Mouse (Mus musculus) left cerebral cortex, postnatal 25 days (tissue): ENCODE data around the gene Gtpbp8. TPM values are rescaled to one million over a fixed set of nuclear protein-coding genes. Genes with fewer than 3 reads are reported as not detected.

Experiments
- DNase-seq, 2 experiments: peaks; one replicate each; pipeline ENCODE4 v3.0.0; 2022; ENCODE audit warnings: low spot score in 2 of 2, mixed read lengths in 1 of 2
- intact Hi-C: fragments of 180-260 bp; cut with DNase I; formaldehyde crosslinking; loops from one replicate; pipeline ENCODE4 v1.15.1; 2025
- total RNA-seq, 2 experiments: library from RNA; stranded (reverse); gene quantifications; 2 replicates each; pipeline ENCODE4 v1.2.3; 2021

Gene Gtpbp8
- total RNA-seq, 2 experiments from 2014 or later = 23.9 to 25.3 TPM

DNA sequence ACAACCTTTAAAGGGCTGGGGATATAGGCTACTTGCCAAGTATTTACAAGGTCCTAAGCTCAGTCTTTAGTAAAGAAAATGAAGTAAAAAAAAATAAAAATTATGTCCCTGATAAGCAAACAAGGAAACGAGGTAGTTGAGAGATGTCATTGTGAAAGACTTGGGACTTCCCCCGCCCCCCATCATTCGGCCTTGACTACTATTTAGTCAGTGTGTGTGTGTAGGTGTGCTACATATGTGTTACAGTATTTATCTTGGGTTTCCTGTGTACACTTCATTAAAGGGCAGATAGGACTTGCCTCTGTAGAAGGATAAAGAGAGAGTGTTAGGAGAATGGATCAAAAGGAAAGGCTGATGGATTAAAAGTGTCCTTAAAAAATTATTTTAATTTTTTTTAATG, 12.1 kb downstream of the Gtpbp8 start:
- intact Hi-C loops = no loop called here
- DNase-seq = no peak

- no peak for DNase-seq
- intact Hi-C loops = loop anchor here (10.0 kb wide), 1 partner anchor 367 kb away; the partner anchor contains the start of gene Ccdc80
Measured at GRCm38 (mm10) chr16:44727525-44727924, 18.6 kb downstream of the Gtpbp8 start.

DNA sequence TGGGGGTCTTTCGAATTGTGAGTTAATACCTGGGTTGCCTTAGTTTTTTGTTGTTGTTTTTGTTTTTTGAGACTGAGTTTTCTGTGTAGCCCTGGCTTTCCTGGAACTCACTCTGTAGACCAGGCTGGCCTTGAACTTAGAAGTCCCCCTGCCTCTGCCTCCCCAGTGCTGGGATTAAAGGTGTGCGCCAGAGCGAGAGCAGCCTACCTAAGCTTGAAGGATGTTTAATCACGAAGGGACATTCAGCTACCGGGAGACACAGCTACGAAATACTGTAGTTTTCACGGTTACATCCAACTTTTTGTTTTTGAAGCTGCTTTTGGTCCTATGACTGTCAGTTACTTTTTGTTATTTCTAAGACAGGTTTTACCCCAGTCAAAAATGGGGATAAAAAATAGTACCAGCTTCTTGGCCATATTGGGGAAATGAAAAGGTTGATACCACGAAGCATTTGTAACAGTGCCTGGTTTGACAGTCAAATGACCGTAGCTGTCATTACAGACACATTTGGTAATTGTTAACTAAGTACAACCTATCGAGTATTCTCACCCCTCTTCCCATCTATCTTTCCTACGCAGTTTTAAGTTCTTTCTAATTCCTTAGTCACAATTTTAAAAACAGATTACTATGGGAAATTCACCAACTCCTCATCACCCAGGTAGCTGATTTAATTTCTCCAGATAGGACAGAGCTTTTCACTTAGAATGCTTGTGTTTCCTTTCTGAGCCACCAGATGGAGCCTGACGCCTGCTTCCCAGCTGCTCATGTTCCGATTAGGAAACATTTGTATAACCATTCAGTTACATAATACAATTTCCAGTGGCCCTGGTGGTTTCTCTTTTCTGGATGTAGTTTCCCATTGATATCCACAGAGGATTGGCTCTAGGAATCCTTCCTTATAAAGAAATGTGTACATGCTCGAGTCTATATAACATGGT, 20.6 kb downstream of the Gtpbp8 start:
- intact Hi-C loops = loop anchor here (10.0 kb wide), 1 partner anchor 369 kb away; the partner anchor contains the start of gene Ccdc80
- DNase-seq = peak; percentile 87 to 95

DNA sequence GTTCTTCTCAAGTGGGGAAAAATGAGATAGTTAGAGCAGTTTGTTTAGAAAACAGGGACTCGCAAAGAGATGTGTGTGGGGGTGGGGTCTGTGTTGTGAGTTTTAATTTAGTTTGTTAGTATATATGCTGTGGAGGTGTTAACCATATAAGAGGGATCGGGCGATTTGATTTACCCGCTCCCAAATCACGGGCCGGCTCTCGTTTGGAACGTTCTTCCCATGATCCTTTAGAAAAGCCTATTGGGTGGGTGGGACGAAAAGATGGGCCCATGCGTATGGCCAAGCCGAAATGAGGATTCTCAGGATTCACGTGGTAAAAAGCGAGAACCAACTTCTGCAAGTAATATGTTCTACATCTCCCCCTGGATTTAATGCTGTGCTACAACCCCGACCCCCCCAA, 21.3 kb downstream of the Gtpbp8 start:
- DNase-seq = peak in 1 of 2 experiments; percentile 70

DNA sequence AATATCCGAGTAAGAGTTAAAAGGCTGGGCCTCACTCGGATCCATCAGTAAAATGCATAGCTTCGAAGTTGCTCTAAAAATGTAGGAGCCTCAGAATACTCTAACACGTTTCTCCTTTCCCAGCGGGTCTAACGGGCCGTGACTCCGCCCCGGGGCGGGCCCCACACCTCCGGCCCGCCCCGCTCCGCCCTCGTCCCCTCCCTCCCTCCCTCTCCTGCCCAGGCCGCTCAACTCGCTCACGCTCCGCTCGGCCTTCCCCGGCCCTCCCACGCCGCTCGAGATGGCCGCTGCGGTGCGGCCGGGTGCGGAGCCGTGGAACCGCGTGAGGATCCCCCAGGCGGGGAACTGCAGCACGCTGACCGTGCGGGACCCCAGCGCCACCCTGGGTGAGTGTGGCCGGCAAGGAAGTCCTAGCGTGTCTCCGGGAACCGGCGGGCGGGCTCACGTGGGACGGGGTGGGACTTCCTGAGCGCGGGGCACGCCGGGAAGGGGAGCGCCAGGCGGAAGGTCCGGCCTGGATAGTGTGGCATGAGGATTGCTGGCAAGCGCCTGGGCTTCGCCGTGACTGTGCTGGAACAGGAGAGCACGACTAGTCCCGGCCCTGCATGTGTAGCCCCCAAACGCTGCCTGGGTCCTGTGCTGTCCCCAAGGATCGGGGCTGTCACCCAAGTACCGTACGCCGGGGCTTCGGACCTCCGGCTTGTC, 21.9 kb downstream of the Gtpbp8 start, which contains the start of gene Nepro:
Gene Nepro, plus strand, starts transcription at position 219 of the 705 bp plus-strand sequence.
- intact Hi-C loops = loop anchor here (10.0 kb wide), 1 partner anchor 371 kb away; the partner anchor contains the start of gene Ccdc80
- peak; percentile 96 to 97 for DNase-seq

More for the DNA sequence above, 21.3 kb downstream of the Gtpbp8 start:
- intact Hi-C loops = loop anchor here (10.0 kb wide), 1 partner anchor 370 kb away; the partner anchor contains the start of gene Ccdc80

DNA sequence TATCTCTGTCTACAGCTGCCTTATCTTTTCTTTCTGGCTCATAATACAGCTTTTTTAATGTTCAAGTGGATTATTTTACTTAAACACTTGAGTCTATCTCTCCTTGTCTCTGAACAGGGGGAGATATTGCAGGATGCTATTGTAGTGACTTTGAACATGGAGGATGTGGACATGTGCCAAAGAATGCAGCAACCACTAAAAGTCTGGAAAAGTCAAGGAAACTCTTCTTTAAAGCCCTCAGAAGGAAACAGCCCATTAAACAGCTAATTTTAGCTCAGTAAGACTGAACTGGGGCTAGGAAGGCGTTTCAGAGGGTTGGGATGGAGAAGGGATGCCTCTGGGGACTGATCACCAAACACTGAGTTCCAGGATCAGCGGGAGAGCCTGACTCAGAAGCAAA, 23.5 kb downstream of the Gtpbp8 start:
- intact Hi-C loops = loop anchor here (10.0 kb wide), 1 partner anchor 372 kb away; the partner anchor contains the start of gene Ccdc80
- DNase-seq = no peak

GRCm38 (mm10) chr16:44720518-44720917, 25.6 kb downstream of the Gtpbp8 start:
- DNase-seq = no peak
- intact Hi-C loops = loop anchor here (10.0 kb wide), 1 partner anchor 374 kb away; the partner anchor contains the start of gene Ccdc80

DNA sequence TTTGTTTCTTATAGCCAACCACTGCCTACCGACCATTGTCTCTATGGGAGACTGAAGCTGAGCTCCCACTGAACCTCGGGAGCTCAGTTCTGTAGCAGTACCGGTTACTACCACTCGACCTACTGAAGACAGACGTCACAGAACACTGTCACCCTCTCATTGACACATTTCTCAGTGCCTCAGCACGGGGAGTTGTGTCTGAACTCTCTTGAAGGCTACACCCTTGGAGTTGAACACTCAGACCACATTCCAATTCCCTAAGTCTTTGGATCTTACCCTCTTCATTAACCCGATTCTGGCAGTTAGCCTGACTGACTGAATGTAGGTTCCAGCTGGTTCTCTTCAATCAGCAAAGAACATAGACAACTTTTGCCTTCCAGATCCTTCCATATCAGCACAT, 26.8 kb downstream of the Gtpbp8 start:
- intact Hi-C loops = loop anchor here (10.0 kb wide), 2 partner anchors 235 to 295 kb away; no protein-coding TSS in a partner anchor
- DNase-seq = no peak

DNA sequence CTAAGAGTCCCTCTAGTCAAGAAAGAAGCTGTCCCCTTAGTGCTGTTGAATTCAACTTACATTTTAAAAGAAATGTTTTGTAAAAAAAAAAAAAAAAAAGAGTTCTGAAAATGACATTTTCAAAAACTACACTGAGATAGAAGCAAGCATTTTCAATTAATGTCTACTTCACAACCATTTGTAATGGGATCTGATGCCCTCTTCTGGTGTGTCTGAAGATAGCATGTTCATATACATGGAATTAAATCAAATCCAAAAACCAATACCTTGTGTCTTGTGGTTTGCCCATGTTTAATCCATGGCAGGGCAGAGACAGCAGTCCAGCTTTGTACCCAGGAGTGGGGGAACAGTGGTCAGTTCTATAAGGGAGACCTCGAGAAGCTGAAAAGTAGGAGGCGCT, 28.3 kb downstream of the Gtpbp8 start:
- no peak for DNase-seq
- intact Hi-C loops = loop anchor here (10.0 kb wide), 2 partner anchors 233 to 293 kb away; no protein-coding TSS in a partner anchor

DNA sequence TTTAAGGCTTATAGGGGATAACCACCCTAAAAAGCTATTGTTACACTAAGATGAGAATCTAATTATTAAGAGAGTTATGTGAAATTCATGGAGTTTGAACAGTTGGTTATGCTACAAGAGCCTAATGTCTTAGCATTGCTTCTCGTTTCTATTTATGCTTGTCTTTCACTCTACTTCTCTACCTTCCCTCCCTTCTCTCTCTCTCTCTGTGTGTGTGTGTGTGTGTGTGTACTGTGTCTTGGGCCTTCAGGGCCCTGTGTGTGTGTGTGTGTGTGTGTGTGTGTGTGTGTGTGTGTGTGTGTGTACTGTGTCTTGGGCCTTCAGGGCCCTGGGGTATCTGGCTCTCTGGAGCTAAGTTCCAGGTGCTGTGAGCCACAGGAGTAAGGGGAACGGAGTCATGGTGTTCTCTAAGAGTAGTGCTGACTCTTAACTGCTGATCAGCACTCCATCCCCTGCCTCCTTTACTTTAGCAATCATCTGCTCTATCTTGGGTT, 29.0 kb downstream of the Gtpbp8 start:
- intact Hi-C loops = loop anchor here (10.0 kb wide), 2 partner anchors 232 to 292 kb away; no protein-coding TSS in a partner anchor
- DNase-seq = no peak

GRCm38 (mm10) chr16:44716305-44717140, 29.6 kb downstream of the Gtpbp8 start:
- peak in 1 of 2 experiments; percentile 65 for DNase-seq
- intact Hi-C loops = loop anchor here (10.0 kb wide), 2 partner anchors 232 to 292 kb away; no protein-coding TSS in a partner anchor

GRCm38 (mm10) chr16:44703458-44703857, 42.7 kb downstream of the Gtpbp8 start:
- no peak for DNase-seq
- intact Hi-C loops = no loop called here

DNA sequence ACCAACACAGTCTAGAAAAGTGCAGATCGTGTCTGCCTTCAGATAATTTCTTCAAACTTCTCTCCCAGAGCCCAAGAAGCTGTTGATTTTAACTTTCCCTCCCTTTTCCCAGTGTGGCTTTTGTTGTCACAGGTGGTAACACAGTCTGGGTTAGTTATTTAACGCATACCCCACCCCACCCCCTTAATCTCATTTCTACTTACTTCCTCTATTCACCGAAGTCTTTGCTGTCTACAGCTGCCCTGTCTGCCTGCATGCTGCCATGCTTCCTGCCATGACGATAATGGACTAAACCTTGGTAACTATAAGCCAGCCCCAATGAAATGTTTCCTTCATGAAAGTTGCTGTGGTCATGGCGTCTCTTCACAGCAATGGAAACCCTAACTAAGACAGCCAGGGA, 43.9 kb downstream of the Gtpbp8 start:
- no peak for DNase-seq
- intact Hi-C loops = no loop called here

DNA sequence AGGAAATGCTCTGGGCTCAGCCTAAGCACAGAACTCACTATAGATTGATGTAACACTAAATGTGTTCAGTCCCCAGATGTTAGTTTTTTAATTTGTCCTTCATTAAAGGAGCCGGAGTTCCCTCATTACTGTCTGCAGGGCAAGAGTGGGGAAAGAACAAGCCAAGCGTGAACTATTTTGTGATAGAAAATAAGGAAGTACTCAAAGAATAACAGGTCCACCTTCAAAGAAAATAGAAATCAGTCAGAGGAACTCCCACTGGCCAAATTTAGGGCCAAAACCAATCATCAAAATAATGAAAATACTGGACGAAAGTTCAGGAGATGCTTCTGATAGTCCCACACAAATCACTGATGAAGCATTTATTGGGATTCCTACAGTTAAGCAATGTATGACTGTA, 45.0 kb downstream of the Gtpbp8 start:
- no peak for DNase-seq
- intact Hi-C loops = no loop called here

GRCm38 (mm10) chr16:44697473-44698205, 48.5 kb downstream of the Gtpbp8 start:
- no peak for DNase-seq
- intact Hi-C loops = no loop called here

DNA sequence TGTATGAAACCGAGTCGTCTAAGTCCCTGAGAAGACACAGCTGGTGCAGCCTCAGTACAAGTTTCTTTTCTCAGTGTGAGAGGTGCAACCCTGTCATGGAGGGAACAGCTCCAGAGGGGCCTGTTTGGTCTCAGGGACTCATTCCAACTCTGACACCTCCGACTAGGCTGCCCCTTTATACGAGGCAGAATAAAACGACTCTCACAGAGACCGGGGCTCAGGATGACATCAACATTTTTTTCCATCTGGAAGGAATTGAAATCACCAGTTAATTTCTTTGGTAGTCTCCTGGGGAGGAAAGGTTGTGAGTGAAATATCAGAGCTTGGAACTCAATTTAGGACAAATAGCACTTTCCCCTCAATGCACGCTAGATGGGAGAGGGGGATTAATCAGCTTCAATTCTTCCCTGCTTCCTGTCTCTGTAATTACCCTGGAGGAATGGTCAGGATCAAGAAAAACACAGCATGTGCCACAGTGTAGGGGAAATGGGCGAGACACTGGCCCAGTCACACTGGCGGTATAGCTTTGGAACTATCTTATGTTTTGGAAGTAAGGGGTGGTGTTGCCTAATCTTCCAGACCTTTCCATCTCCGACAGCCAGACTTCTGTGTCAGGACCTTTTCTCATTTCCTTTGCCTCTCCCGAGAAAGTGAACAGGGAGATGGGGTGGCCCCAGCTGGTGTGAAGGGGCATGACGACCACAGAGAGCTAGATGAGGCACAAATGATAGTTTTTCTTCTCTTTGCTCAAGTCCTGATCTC, 50.1 kb downstream of the Gtpbp8 start:
- intact Hi-C loops = no loop called here
- DNase-seq = no peak

DNA sequence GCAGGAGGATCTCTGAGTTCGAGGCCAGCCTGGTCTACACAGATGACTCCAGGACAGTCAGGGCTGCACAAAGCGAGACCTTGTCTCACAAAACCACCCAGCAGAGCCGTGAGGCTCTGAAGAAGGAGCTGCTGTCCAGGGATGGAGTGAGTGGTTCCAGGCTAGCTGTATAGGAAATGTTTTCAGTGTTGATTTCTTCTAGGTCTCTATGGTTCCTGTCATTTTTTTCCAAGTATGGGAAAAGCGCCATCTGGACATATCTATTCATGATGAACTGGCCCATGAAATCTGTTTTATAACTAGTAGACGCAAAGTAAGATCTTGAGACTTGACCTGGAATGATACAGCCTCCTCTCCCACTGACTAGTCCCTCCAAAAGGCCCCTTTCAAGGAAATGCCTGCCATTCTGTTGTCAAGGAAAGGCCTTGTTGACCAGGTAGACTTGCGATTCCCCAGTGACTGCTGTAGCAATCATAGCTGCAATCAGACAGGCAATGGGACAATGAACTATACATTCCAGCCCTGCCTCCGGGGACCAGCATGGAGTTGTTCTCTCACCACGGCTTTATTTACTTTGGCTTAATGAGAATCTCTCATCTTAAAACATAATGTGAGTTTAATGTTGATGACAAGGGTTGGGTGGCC, 50.8 kb downstream of the Gtpbp8 start:
- no peak for DNase-seq
- intact Hi-C loops = no loop called here
